Mouse (Mus musculus) testis, adult 10 weeks (tissue): ENCODE results near the gene Paxx. TPM values are rescaled to one million over a fixed set of nuclear protein-coding genes. Genes with fewer than 3 reads are reported as not detected.

Experiments
- polyA plus RNA-seq: library from polyadenylated mRNA; stranded (reverse); fragments of 350-450 nt; fragmentation: Illumina TruSeq; extraction: RNeasy Lipid Tissue Mini Kit (QIAGEN cat#74804); gene quantifications from one replicate; pipeline ENCODE4 v1.2.3, GENCODE M21; 2014; ENCODE audit warnings: low read depth, low replicate concordance

Paxx gene
- 2.9 TPM for polyA plus RNA-seq

DNA sequence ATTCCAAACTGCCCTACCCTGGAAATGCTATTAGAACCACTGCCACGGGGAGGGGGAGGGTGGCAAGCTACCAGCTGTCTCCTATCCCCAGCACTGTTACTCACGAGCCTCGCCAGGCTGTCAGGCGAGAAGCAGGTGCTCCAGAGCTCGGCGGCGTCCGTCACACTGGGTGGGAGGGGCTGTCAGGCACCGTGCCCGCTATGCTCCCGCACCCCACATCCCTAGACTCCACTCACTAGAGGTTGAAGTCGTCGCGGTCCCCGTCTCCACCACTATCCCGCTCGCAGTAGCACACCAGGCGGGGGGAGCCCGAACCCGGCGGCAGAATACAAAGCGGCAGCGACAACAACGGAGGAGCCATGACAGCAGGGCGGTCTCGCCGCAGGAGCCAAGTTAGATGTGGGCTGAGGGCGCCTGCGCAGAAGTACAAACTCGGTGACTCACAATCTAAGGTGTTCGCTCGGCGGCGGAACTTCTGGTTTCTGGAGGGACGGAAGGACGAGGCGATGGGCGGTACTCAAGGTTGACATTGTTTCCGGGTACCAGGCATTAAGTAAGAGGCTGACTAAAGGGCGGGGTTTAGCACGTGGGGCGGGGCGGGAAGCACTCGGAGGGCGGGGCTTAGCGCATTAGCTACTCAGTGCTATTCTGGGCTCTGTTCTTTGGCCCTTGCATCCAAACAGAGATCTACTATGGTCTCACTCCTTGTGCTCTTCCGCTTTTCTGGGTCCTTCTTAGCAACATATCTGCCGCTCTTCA, at the start of gene Paxx:
Gene Paxx (minus strand): TSS at position 544 of the 759 bp plus-strand sequence.

DNA sequence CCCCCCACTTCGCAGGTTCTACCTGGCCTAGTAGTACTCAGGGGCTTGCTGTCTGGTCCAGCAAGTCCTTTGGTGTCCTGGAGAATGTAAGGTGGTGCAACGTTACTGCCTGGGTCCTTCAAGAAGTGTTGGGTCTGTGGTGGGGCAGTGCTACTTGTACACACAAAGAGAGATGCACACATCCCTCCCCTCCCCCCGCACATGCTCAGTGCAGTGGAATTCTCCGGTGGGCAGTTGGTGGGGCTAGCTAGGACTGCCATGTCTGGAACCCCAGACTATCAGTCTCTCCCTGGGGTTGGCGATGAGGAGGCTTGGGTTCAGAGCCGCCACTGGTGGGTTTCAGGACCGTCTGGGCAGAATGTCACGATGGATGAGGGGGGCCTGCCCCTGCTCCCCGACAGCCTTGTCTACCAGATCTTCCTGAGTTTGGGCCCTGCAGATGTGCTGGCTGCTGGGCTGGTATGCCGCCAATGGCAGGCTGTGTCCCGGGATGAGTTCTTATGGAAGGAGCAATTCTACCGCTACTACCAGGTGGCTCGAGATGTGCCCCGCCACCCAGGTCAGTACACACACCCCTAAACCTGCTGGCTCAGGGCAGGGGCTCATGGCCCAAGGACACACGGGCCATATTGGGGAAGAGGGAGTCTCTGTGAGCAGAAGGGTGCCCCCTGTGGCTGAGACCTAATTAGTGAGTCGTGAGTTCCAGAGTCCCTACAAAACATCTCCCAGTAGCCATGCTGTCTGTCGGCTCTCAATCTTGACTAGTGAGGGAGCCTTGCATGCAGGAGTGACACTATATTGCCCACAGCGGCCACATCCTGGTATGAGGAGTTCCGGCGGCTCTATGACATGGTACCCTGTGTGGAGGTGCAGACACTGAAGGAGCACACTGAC, 40.9 kb upstream of the Paxx start, which contains the start of gene C8g:
Gene C8g (minus strand): TSS at position 127 of the 894 bp plus-strand sequence.

DNA sequence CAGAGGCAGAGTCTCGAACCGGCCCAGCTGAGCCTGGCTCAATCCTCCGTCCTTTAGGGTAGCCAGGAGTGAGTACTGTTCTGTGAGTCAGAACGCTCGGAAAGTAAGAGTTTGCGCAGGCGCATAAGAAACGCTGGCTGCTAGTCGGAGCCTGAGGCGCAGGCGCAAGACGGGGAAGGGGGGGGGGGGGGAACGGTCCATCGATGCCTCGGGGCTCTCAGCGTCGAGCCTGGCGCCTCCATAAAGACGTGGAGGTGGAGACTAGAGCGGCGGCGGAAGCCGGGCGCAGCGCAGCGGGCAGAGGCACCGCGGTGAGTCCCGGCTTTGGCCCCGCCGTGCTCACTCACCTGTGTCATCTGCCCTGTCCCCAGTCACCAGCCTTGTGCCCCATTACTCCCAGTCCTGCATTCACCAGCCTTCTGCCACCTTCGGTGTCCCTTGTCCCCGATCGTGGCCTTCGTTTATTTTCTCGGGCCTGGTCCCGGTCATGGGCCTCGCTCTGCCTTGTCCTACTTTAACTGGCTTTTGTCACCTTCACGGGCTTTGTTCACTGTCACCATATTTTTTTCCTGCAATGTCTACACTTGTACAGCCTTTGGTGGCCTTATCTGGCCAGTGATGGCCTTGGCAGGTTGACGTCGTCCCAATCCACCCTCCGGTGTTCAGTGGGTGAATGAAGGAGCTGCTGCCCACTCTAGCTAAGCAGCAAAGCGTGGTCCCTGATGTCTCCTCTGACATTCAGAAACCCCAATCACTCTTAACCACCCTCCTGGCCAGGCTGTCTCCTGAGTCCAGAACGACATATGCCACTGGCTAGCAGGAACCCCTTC, 39.9 kb upstream of the Paxx start, which contains the start of gene Fbxw5:
Gene Fbxw5 (plus strand): TSS at position 175 of the 830 bp plus-strand sequence.

DNA sequence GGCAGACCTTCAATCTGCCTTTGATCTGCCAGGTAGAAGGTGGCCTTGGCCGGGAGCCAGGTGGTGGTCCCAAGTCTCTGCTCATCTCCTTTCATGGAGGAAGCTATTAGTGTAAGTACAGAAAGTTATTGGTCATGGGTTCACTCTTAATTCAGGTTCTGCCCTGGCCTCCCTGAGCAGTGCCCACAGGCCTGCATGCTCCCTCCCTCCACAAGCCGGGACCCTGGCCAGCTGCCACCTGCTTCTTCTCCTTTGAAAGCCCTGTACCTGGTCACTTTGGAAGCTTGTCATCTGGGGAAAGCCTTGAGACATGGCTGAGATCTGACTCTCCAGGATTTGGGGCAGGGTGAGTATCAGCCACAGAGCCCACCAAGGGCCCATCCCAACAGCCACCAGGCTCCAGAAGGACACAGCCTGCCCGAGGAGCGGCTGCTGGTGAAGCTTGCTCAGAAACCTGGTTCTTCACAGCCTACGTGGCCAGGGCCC, 32.6 kb upstream of the Paxx start, which contains the start of gene Lcn12:
Gene Lcn12 (minus strand): TSS at position 436 of the 486 bp plus-strand sequence.

DNA sequence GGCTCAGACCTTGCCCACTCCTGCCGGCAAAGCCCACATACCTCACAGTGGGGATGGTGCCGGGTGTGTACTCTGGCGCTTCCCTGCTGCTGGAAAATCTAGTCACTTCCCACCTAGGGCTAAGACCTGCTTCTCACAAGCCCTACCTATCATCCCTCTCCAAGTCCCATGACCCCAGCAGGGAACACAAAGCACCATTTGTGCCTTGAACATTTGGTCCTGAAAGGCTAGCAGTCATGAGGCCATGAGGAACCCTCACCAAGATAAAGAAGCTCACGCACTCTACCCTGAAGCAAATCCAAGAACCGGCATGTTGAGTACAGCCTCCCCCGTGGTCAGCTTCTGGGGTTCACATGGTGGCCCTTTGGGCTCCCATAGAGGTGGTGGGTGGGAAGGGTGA, 9.1 kb upstream of the Paxx start, which contains the start of gene Ptgds:
Gene Ptgds (minus strand): TSS at position 78 of the 400 bp plus-strand sequence.

DNA sequence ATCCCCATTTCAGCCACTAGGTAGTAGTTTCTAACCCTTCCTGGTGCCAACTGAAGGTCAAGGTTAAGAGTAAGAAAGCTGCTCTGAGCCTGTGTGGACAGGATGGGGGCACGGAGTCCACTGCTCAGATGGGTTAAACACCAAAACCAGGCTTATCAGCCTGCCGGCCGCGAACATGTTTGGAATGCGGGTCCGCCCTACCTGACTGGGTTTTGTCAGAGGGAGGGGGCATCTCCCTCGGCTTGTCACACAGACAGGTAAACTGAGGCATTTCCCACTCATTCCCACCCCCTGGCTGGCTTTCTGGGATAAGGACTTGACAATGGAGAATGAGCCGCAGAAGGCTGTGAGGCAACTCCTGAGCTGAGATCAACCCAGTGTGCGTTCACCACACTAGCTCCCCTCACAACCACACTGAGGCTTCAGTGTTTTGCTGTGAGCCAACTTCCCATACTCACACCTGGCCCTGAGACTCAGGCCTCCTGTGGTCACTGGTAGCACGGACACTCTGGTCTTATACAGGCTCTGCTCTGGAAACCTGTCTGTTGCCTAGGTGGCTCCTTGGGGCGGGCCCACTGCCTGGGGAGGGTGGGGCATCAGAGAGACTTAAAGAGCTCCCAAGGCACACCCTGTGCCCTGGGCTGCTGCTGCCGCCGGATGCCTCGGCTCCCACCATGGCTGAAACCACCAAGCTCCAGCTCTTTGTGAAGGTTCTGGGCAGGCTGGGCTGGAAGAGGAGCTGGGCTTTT, 4.5 kb downstream of the Paxx start, which contains the start of gene Clic3:
Gene Clic3 (plus strand): TSS at position 634 of the 749 bp plus-strand sequence.

DNA sequence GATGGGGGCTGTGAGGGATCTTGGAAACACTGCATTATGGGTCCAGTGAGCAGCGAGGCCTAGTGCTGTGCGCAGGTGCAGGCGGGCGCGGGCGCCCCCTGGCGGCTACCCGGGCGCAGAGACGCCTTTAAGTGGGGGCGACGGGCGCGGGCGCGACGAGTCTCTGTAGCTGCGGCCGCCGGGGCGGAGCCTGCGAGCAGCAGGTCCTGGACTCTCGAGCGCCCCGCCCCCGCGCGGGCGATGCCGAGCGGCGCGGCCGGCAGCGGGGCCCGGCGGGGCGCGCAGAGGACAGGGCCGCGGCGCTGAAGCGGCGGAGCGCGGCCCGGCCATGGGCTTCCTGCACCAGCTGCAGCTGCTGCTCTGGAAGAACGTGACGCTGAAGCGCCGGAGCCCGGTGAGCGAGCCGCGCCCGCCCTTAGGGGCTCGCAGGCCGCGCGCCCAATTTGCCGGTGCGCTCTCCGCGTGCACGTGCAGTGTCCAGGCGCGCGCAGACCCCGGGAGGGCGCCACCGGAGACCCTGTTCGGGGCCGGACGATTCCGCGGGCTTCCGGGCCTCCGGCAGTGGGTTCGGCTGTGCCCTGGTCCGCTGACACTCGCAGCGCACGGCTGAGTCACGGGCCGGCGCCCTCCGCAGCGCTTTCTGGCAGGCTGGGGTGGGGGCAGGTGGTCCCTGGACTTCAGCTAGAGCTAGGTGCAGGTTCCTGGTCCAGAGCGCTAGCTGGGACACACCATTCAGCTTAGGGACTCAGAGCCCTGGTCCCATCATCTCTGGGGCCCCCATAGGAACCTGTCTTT, 32.3 kb downstream of the Paxx start, which contains the start of gene Abca2:
Gene Abca2 (plus strand): TSS at position 262 of the 795 bp plus-strand sequence.

DNA sequence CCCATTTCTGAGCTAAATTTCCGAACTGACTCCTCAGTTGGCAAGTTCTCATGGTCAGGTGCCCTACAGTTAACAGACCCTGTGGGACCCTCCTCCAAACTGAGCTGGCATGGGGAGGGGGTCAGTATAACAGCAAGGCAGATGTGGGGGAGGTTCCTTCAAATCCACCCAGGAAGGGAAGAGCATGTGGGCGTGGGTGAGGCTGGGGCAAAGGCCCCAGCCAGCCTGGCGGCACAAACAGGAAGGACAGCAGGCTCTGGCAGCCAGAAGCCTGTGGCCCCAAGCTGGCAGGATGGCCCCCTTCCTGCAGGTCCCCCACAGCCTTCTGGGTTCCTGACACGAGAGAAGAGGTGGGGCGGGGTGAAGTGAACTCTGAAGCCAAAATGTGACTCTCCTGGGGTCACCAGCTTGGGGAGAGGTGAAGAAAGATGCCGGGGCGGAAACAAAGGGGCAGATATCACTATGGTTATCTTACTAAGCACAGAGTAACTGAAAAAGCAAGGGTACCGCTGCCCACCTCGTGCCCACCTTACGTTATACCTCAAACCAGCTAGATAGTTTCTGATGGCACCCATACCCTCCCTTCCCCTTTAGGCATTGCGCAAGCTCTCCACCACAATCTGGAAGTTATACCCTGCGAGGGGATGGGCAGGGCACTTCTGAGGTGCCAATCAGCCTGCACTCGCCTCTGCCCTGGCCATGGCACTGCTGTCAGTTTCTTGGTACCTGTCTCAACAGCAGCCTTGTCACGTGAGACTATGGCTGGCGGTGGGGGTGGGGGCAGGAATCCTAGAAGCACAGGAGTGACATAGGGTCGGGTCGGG, 38.1 kb downstream of the Paxx start, which contains the start of gene Fut7:
Gene Fut7 (plus strand): TSS at position 681 of the 824 bp plus-strand sequence.

Other genes starting within 250 kb of the Paxx start
- gene Nelfb, start 249.6 kb downstream of the Paxx start, polyA plus RNA-seq = 4.2 TPM
- gene Stpg3, start 246.5 kb downstream of the Paxx start, polyA plus RNA-seq = 21.6 TPM
- 145 TPM for gene Fam166a, start 242.3 kb downstream of the Paxx start, polyA plus RNA-seq
- gene Tubb4b, start 236.4 kb downstream of the Paxx start, polyA plus RNA-seq = 327 TPM
- not detected for gene Slc34a3, start 226.7 kb downstream of the Paxx start, polyA plus RNA-seq
- not detected for gene Rnf224, start 224.3 kb downstream of the Paxx start, polyA plus RNA-seq
- gene Rnf208, start 218.8 kb downstream of the Paxx start, polyA plus RNA-seq = not detected
- not detected for gene Cysrt1, start 218.6 kb downstream of the Paxx start, polyA plus RNA-seq
- 1.1 TPM for gene AL732309.1, start 214.2 kb downstream of the Paxx start, polyA plus RNA-seq
- gene Tmem203, start 205.7 kb downstream of the Paxx start, polyA plus RNA-seq = 0.80 TPM
- gene Tprn, start 198.5 kb downstream of the Paxx start, polyA plus RNA-seq = 24.4 TPM
- 4.1 TPM for gene Ssna1, start 188.7 kb downstream of the Paxx start, polyA plus RNA-seq
- 3.3 TPM for gene Anapc2, start 188.6 kb downstream of the Paxx start, polyA plus RNA-seq
- gene Tmem210, start 172.9 kb downstream of the Paxx start, polyA plus RNA-seq = not detected
- not detected for gene Lrrc26, start 171.2 kb downstream of the Paxx start, polyA plus RNA-seq
- not detected for gene Grin1, start 141.9 kb downstream of the Paxx start, polyA plus RNA-seq
- 21.6 TPM for gene Man1b1, start 128.8 kb downstream of the Paxx start, polyA plus RNA-seq
- 0.50 TPM for gene Dpp7, start 104.7 kb downstream of the Paxx start, polyA plus RNA-seq
- 0.10 TPM for gene Uap1l1, start 95.4 kb downstream of the Paxx start, polyA plus RNA-seq
- 0.06 TPM for gene Sapcd2, start 88.8 kb downstream of the Paxx start, polyA plus RNA-seq
- gene Entpd2, start 65.2 kb downstream of the Paxx start, polyA plus RNA-seq = 0.10 TPM
- 0.70 TPM for gene Npdc1, start 61.7 kb downstream of the Paxx start, polyA plus RNA-seq
- not detected for gene Fut7, start 37.8 kb downstream of the Paxx start, polyA plus RNA-seq
- gene Abca2, start 32.4 kb downstream of the Paxx start, polyA plus RNA-seq = 0.34 TPM
- not detected for gene Clic3, start 4.3 kb downstream of the Paxx start, polyA plus RNA-seq
- 27.8 TPM for gene Ptgds, start 9.0 kb upstream of the Paxx start, polyA plus RNA-seq
- gene Lcn12, start 32.8 kb upstream of the Paxx start, polyA plus RNA-seq = not detected
- 6.6 TPM for gene Fbxw5, start 39.7 kb upstream of the Paxx start, polyA plus RNA-seq
- gene C8g, start 40.6 kb upstream of the Paxx start, polyA plus RNA-seq = 7.9 TPM
- gene Traf2, start 85.8 kb upstream of the Paxx start, polyA plus RNA-seq = 1.1 TPM
- 3.7 TPM for gene Edf1, start 96.8 kb upstream of the Paxx start, polyA plus RNA-seq
- gene Mamdc4, start 113.8 kb upstream of the Paxx start, polyA plus RNA-seq = 1.2 TPM
- 3.4 TPM for gene Phpt1, start 114.1 kb upstream of the Paxx start, polyA plus RNA-seq
- not detected for gene Ajm1, start 120.7 kb upstream of the Paxx start, polyA plus RNA-seq
- 25.0 TPM for gene Rabl6, start 147.4 kb upstream of the Paxx start, polyA plus RNA-seq
- 88.5 TPM for gene Ccdc183, start 156.6 kb upstream of the Paxx start, polyA plus RNA-seq
- gene Tmem141, start 160.9 kb upstream of the Paxx start, polyA plus RNA-seq = 2.3 TPM
- gene Fcna, start 166.9 kb upstream of the Paxx start, polyA plus RNA-seq = not detected
- not detected for gene Lcn8, start 192.0 kb upstream of the Paxx start, polyA plus RNA-seq
- gene Lcn5, start 196.9 kb upstream of the Paxx start, polyA plus RNA-seq = not detected
- not detected for gene Lcn6, start 215.7 kb upstream of the Paxx start, polyA plus RNA-seq
- gene Lcn10, start 221.6 kb upstream of the Paxx start, polyA plus RNA-seq = not detected
- not detected for gene Obp2a, start 238.9 kb upstream of the Paxx start, polyA plus RNA-seq
- gene Bmyc, start 245.6 kb upstream of the Paxx start, polyA plus RNA-seq = 1.2 TPM